Mouse (Mus musculus): ENCODE measurements around the gene Fermt3.

The Fermt3 gene

DNA sequence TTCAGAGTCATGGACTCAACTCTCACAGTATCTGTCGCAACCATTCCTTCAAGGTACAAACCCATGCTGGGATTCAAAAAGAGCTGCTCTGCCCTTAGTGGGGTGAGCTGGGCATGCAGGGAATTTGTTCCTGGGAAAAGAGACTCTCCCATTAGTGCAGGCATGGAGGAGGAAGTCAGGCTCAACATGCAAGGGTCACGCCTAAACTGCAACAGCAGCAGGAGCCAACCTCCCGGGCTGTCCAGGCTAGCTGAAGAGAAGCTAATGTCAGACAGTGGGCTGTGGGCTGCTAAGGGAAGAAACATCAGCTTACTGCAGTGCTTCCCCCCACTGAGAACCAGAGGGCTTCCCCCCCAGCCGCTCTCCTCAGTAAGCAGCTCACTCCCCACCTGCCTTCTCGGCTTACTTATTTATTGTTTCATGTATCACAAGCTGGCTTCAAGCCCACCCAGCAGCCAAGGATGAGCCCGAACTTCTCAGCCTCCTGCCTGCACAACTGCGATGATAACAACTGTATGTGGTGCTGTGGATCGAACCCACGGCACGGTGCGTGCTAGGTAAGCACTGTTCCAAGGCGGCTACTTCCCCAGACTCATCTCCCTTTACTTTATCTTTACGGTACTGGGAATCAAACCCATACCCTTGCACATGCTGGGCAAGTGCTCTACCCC is 46.9 kb downstream of the Fermt3 start:
- DNase-seq (ENCODE audit: low spot score) = no peak

DNA sequence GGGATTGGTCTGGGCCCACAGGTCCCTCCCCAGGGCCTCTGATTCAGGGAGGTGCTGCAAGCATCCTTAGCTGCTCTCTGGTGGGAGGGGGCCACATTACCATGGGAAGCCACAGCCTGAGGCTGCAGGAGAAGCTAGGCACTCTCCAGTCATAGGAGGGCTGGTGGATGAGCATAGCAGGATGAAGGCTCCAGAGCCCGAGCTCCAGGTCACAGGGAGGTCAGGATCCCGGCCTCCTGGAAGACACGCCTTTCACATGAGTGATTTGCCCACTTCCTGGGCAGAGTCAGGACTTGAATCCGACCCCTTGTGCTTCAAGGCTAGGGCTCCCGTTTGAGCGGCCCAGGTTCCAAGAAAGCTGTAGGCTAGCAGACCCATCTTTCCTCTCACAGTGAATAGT is 47.6 kb downstream of the Fermt3 start:
- DNase-seq (ENCODE audit: low spot score) = no peak

DNA sequence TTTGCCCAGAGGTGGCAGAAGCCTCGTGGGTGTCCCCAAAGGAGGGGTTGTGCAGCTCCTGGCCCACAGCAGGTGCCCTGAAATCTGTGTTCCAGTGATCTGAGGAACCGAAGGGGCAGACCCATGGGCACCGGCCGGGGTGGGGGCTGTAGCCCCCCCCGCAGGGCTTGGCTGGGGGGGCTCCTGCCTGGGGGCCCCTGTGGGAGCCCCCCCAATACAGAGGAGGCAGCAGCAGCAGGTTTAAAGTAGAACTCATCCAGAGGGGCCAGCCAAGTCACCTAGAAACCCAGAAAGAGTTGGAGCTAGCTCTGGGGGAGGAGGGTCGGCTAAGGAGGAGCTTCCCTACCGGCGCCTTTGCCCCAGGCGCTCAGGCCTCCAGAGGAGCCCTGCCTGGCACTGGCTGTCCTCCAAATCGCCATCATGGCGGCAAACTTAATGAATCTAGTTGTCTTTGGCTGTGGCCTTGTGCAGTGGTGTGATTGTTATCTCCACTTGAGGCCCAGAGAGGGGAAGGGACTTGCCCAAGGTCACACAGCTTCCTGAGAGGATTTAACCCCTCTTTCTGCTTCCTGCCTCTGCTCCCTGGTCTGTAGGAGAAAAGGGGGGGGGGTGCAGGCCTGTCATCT is 48.7 kb downstream of the Fermt3 start:
- DNase-seq (ENCODE audit: low spot score) = no peak

DNA sequence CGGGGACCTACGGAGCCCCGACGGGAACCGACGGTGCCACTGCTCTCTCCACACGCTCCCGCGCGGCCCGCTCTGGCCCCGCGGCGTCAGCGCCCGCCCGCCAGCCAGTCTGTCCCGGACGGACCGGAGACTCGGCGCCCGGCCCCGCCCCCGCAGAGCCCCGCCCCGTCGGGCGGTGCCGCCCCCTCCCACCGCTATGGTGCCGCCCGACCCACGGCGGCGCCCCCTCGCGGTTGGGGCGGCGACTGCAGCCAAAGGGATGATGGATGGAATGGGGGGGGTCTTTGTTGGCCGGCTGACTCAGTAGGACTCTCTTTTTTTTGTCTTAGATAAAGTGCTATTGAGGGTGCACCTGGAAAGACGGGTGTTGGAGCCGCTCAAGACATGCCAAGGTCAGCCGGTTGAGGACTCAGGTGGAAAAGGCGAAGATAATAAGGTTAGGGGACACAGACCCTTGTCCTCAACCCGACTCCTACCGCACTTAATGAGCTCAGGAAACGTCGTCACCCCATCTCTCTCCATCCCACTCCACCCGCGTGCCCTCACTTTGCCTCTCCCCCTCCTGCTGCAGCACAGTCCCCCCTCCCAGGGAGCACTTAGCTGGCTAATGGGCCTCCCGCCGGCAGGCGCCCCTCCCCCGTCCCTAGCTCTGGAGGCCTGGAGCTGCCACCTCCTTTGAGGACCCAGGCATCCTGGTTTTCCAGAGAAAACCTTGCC is 49.4 kb downstream of the Fermt3 start:
- DNase-seq (ENCODE audit: low spot score) = no peak

DNA sequence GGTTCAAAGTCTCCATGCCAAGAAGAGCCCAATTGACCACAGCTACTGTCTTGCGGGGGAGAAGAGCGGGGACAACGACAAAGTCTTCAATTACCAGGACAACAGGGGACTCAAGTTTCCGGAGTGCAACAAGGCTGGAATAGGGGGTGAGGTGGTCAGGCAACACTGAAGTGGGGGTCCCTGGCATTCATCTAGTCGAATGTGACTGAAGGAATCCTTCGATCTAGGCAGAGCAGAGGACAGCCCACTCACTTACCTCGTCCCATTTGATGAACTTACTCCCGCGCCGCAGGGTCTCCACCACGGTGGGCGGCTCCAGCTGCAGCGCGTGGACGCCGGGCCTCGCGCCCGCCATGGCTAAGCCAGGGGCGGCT is 50.0 kb downstream of the Fermt3 start:
- no peak for DNase-seq (ENCODE audit: low spot score)

DNA sequence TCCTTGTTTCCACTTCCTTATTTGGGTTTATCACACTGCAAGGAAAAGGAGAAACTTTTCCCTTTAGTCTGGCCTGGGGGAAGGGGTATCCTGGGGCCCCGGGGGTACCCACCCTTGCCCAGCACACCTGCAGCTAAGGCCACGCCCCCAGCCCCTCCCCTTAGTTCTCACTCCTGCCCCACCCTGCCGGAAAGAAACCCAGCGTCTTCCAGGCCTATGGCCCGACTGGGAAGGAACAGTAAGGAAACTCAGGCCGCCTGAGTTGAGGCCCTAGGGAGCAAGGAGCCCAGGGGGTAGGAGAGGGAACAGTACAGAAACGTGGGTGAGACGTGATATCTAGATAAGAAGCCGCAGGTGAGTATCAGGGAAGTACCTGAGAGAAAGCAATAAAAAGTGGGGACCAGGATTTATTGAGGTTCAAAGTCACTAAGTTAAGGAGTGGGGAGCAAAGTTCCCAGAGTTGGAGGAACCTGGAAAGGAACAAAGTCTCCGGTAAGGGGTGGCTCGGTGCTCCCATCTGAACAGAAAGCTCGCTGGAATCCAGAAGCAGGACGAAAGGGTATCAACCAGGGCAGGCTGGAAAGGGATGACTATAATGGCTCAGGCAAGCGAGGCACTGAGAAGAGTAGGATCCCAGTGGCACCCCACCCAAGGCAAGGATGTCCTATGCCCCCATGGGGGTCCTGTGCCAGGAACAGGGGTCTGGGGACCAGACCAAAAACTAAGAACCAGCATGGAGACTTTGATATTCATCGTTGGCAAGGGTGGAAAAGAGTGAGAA is 50.6 kb downstream of the Fermt3 start:
- no peak for DNase-seq (ENCODE audit: low spot score)

DNA sequence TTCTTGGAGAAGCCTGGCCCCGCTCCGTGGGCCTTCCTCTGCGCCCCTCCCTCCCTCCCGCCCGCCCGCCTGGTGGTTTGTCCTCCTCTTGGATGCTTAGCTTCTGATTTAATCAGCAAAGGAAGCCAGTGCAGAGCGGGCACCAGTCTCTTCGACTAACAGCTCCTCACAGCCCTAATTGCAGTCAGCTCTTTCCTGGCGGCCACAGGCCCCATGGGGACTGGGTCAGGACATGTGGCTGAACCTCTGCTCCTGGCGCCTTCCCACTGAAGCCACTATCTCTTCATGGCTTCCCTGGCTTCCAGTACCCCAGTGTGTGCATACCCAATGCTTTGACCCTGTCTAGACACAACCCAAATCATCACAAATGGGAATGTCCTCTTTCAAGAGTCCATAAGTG is 62.8 kb downstream of the Fermt3 start:
- no peak for DNase-seq (ENCODE audit: low spot score)

DNA sequence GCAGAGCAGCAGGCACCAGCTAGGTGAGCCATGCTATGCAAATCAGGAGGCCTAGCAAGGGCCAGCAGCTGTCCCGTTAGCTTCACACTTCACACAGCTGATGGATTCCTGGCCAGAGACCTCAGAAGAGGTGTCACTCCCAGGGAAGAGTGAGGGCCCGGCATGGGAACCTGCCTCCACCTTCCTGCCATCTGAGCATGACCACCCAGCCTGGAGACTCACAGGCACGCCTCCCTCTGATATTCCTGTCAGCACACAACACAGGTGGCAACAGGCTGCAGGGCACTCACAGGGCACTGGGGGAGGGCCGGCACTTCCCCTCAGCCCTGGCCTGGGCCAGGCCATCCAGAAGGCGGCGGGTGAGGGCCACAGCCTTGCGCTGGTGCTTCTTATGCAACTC is 63.8 kb downstream of the Fermt3 start:
- DNase-seq (ENCODE audit: low spot score) = no peak

DNA sequence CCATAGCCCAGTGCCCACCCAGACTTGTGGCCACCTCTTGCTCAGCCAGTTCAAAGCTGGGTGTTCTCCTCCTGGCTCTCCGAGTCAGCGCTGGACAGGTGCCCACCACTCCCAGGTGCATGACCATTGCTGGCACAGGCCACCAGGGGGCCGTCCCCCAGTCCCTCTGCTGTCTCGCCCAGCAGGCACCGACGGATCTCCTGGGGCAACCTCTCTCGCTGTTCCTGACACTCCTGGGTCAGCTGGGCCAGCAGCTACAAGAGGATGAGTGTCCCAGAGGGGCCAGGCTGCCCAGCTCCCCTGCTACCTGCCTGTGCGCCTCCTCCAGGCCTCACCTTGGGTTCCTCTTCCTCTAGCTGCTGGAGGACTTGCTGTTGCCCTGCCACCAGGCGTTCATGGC is 65.2 kb downstream of the Fermt3 start:
- no peak for DNase-seq (ENCODE audit: low spot score)

DNA sequence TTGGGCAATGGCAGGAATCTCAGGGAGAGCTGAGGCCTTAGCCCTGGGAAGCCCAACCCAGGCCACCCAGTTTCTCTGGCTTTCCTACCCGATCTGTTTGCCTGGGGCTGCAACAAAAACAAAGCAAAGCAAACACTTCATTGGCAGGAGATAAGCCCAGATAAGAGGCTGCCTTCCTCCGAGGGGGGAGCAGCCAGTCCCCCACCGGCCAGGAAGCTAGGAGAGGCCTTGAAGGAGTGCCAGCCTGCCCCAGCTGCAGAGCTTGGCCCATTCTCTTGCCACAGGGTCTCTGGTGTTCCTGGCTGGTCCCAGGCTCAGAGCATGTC is 66.6 kb downstream of the Fermt3 start:
- no peak for DNase-seq (ENCODE audit: low spot score)

DNA sequence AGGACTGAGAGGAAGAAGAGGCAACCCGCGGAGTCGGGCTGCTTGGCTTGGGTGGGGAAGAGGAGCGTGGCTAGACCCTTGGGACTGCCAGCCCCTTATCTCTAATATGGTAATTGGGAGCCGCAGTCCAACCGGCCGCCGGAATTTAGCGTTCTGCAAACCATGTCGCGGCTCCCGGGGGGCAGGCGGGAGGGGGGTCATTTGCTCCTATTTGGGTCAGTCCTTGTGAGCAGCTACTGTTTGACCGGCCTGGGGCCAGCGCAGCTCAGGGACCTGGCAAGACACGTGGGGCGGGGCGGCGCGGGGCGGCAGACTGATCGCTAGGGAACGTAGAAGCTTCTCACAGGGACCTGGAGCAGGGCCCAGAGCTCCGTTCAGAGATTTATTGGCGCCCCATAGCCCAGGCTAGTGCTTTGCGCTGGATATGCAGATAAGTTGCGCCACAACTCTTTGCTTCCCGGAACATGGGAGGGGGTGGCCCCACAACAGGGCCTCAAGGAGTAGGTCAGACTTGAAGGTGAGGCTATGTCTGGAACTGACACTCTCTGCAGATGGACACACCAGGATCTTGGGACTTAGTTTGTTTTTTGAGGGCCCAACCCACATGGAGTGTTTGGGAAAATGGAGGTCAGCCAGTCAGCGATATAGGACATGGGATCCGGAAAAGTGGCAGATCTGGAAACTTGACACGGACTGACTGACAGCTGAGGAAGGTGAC is 67.1 kb downstream of the Fermt3 start:
- no peak for DNase-seq (ENCODE audit: low spot score)

DNA sequence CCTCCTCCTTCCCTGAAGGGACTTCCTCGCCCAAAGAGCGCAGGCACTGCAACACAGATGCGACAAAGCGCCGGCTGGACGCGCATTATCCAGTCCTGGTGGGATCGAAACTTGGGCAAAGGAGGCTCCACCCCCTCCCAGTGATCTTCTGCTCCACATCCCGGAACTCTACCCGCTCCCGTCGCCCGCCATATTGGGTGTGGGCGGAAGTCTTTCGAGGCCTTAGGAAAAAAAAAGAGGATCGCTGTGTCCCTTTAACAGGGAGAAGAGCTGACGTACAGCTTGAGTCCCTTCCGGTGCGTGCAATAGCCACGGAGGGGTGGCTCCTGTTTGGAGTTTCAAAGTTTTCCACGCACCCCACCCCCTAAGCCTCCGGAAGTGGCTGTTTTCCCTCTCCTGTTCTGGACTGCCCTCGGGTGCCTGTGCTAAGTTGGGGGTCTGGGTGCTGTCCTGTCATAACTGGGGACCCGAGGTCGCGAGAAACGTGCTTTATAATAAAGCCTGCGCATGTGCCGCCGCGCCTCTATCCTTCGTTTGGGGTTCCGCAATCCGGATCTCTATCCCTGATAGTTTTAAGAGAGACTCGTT is 67.8 kb downstream of the Fermt3 start:
- DNase-seq (ENCODE audit: low spot score) = peak; percentile 75

DNA sequence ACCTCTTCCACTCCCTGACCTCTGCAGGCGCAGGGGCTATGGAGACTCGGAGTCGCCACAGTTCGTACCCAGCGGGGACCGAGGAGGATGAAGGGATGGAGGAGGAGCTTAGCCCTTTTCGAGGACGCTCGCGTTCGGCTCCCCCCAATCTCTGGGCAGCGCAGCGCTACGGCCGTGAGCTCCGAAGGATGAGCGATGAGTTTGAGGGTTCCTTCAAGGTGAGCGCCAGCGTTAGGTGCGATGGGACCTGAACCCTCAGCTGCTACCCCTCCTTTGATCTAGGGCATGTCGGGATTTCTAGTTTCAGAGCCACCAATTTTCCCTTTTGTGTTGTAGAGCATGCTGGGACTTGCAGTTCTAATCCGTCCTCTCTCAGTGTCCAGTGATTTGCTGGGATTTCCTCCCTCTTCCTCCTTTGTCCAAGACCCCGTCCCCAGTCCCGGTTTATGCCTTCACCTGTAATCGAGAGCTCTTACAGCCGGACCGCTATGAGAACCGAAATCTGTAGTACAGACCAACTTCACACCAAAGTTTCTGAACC is 68.6 kb downstream of the Fermt3 start:
- no peak for DNase-seq (ENCODE audit: low spot score)

DNA sequence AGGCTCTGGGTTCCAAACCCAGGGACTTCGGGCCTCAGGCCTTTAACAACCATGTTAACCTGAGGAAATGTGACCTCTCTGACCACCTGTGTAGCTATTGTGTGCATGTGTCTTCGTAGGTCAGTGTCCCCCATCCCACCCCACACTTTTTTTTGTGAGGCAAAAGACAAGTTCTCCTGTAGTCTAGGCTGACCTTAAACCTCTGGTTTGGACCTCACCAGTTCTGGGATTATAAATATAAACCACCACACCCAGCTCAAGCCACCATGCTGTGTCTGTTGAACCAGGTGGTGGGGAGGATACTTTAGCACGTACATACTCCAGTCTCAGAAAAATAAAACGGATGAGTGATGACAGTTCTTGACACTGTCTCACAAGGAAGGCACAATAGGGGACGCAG is 69.3 kb downstream of the Fermt3 start:
- no peak for DNase-seq (ENCODE audit: low spot score)

DNA sequence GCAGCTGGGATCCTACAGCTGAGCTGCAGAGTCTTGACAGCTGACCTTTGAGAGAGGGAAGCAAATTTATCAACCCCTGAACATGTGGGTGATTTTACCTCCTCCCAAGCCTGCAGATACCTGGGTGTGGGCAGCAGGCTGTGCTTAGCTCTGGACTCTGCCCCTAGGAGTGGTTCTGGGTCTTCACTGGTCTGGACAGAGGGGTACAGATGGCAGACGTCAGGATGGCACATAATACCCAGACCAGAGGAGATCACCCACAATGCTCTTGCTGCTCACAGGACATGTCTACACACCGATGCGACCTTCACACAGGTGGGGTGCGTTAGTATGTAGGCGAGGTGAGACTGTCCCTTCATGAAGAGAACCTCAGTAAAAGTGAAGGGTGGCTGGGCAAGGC is 69.7 kb downstream of the Fermt3 start:
- DNase-seq (ENCODE audit: low spot score) = no peak
